Mouse (Mus musculus) CH12.LX (cell line): ENCODE results near the gene Dpagt1.

Experiments
- CHD2 ChIP-seq: IDR thresholded peaks from 2 replicates; pipeline ENCODE4 v1.6.1; 2011; ENCODE audit warnings: low read length, improper control_type of control experiment
- CTCF ChIP-seq, 2 experiments: IDR thresholded peaks in 1 of 2; conservative IDR thresholded peaks in 1 of 2; 2 replicates each; pipeline ENCODE4 v1.5.1; 2011 to 2012; ENCODE audit warnings: low read depth in 2 of 2, low read length in 2 of 2, improper control_type of control experiment in 1 of 2, inconsistent platforms in 1 of 2, mild to moderate bottlenecking in 1 of 2, moderate library complexity in 1 of 2
- E2F4 ChIP-seq: IDR thresholded peaks from 2 replicates; pipeline ENCODE4 v1.6.1; 2011; ENCODE audit warnings: low read depth, low read length, improper control_type of control experiment; ENCODE audit not compliant: insufficient replicate concordance
- JUND ChIP-seq: conservative IDR thresholded peaks from 2 replicates; pipeline ENCODE4 v1.6.1; 2011; ENCODE audit warnings: low read depth, low read length, improper control_type of control experiment
- POLR2A ChIP-seq: IDR thresholded peaks from 2 replicates; pipeline ENCODE4 v1.6.1; 2011; ENCODE audit warnings: low read depth, mild to moderate bottlenecking, improper control_type of control experiment, low read length
- SMC3 ChIP-seq: IDR thresholded peaks from 2 replicates; pipeline ENCODE4 v1.6.1; 2011; ENCODE audit warnings: low read depth, low read length, improper control_type of control experiment
- USF1 ChIP-seq: IDR thresholded peaks from 2 replicates; pipeline ENCODE4 v1.6.1; 2014; ENCODE audit warnings: low read depth, mild to moderate bottlenecking, inconsistent platforms, low read length, improper control_type of control experiment
- USF2 ChIP-seq: conservative IDR thresholded peaks from 2 replicates; pipeline ENCODE4 v1.6.1; 2011; ENCODE audit warnings: low read depth, low read length, improper control_type of control experiment
- ZNF384 ChIP-seq: IDR thresholded peaks from 2 replicates; pipeline ENCODE4 v1.6.1; 2012; ENCODE audit warnings: low read depth, low read length, improper control_type of control experiment, inconsistent platforms

- TF ChIP-seq USF2 (no peak), E2F4 (no peak), SMC3 (no peak), CTCF (conservative IDR thresholded peaks at IDR 0.05 in 1 of 2, IDR thresholded peaks at IDR 0.05 in 1 of 2; ENCODE audit: low read depth in 2 of 2, low read length in 2 of 2) (no peak), JUND (no peak), POLR2A (no peak), USF1 (no peak), CHD2 (no peak), ZNF384 (no peak)
These were observed 2.1 kb downstream of the Dpagt1 start for GRCm38 (mm10) chr9:44327926-44328325.
